Mouse (Mus musculus) ES-E14 (cell line): ENCODE results near the gene Ppp1r26. TPM values are rescaled to one million over a fixed set of nuclear protein-coding genes. Genes with fewer than 3 reads are reported as not detected.
"Not testable (repeated sequence)": the region's sequence is repeated elsewhere in the genome, so short reads cannot be mapped to it uniquely, and the experiment has no call there.

Experiments
- DNase-seq: peaks from one replicate; pipeline ENCODE4 v3.0.0-alpha.2; 2013; ENCODE audit warnings: low read depth, low spot score
- H3K27ac ChIP-seq: 2 replicates; pipeline ENCODE4 v1.5.1; 2012; ENCODE audit warnings: low read depth, mild to moderate bottlenecking, low read length, moderate library complexity, mixed read lengths; ENCODE audit not compliant: poor library complexity, insufficient read depth, severe bottlenecking
- H3K36me3 ChIP-seq: 2 replicates; pipeline ENCODE4 v1.6.1; 2012; ENCODE audit warnings: mild to moderate bottlenecking, low read length, moderate library complexity, mixed read lengths; ENCODE audit not compliant: control insufficient read depth, poor library complexity, insufficient read depth, severe bottlenecking
- H3K4me1 ChIP-seq, 2 experiments: fragments of 150-350 bp in 1 of 2; sonication (generic) in 1 of 2; 2 replicates each; pipeline ENCODE4 v1.6.1; 2012; ENCODE audit warnings: low read length in 2 of 2, mild to moderate bottlenecking in 1 of 2, mixed read lengths in 1 of 2; ENCODE audit not compliant: control insufficient read depth in 2 of 2, insufficient read depth in 2 of 2, poor library complexity in 1 of 2
- H3K4me3 ChIP-seq, 2 experiments: fragments of 150-350 bp in 1 of 2; sonication (generic) in 1 of 2; 2 replicates each; pipeline ENCODE4 v1.5.1; 2012; ENCODE audit warnings: low read length in 2 of 2, low read depth in 1 of 2, mild to moderate bottlenecking in 1 of 2, mixed read lengths in 1 of 2; ENCODE audit not compliant: insufficient read depth in 1 of 2, poor library complexity in 1 of 2, severe bottlenecking in 1 of 2
- H3K9ac ChIP-seq: 2 replicates; pipeline ENCODE4 v1.6.1; 2012; ENCODE audit warnings: low read depth, mild to moderate bottlenecking, low read length, mixed read lengths; ENCODE audit not compliant: poor library complexity, insufficient read depth, severe bottlenecking
- H3K9me3 ChIP-seq: fragments of 150-350 bp; sonication (generic); 2 replicates; pipeline ENCODE4 v1.6.1; 2012; ENCODE audit warnings: low read depth, mild to moderate bottlenecking, low read length; ENCODE audit not compliant: control insufficient read depth, insufficient read depth
- CHD2 ChIP-seq: IDR thresholded peaks from 2 replicates; pipeline ENCODE4 v1.6.1; 2014; ENCODE audit warnings: mild to moderate bottlenecking, low read depth, low read length, inconsistent platforms
- HCFC1 ChIP-seq: IDR thresholded peaks from 2 replicates; pipeline ENCODE4 v1.6.1; 2012; ENCODE audit warnings: low read length, inconsistent platforms, borderline replicate concordance; ENCODE audit not compliant: insufficient read depth
- MAFK ChIP-seq: IDR thresholded peaks from 2 replicates; pipeline ENCODE4 v1.6.1; 2014; ENCODE audit warnings: mild to moderate bottlenecking, low read depth, low read length, inconsistent platforms; ENCODE audit not compliant: insufficient read depth
- ZC3H11A ChIP-seq: IDR thresholded peaks from 2 replicates; pipeline ENCODE4 v1.6.1; 2012; ENCODE audit warnings: low read depth, mild to moderate bottlenecking, inconsistent platforms, low read length, borderline replicate concordance
- ZNF384 ChIP-seq: IDR thresholded peaks from 2 replicates; pipeline ENCODE4 v1.6.1; 2012; ENCODE audit warnings: low read depth, low read length, inconsistent platforms
- in situ Hi-C, 2 experiments: fragments of 600-800 bp; cut with MboI; formaldehyde crosslinking; loops; one replicate each; pipeline ENCODE4 v1.15.1; 2025; ENCODE audit warnings: low sequenced_read_pairs in 2 of 2, inconsistent platforms in 1 of 2; ENCODE audit not compliant: unreplicated experiment in 2 of 2
- total RNA-seq: library from RNA; depleted of rRNA; stranded (reverse); fragments of 300-350 nt; gene quantifications from 2 replicates; pipeline ENCODE4 v1.2.3, GENCODE M21; 2012

The Ppp1r26 gene
- total RNA-seq, 1 experiment, result 2.5 TPM

DNA sequence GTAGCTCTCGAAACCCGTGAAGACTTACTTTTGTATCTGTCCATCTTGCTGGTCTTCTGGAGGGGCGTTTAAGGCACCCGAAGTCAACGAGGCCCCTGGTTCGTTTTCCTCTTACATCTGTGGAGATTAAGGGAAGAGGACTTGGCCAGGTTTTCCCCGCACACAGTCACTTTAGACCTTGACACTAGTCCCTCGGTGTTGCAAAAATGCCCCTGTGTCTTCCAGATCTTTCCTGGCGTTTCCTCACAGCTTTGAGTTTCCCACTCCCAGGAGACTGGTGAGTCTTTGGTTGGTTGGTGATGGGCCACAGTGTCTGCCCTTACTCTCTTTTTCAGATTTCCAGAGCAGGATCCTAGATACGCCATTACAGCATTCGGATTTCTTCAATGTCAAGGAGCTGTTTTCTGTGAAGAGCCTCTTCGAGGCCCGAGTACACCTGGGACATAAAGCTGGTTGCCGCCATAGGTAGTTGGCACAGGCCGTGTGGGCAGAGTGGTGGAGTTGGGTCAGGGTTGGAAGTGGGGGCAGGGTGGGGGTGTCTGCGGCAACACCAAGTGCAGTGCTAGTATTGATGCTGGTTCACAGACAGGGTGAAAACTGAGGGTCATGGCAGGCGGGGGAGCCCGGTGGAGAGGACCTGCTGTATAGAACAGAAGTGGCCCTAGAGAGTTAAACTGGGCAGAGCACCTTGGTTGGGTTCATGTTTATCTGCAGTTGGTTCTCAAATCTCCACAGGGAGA lies 22.1 kb downstream of the Ppp1r26 start:
- TF ChIP-seq CHD2, result no peak
- no peak for TF ChIP-seq ZNF384
- no peak for TF ChIP-seq MAFK
- TF ChIP-seq ZC3H11A, result no peak
- no peak for TF ChIP-seq HCFC1
- H3K4me1 ChIP-seq, result peaks cover 4 to 17% of the 10 kb centered on the region in 2 experiments; a peak in 3 of 4 replicates
- peaks cover 17% of the 10 kb centered on the region for H3K36me3 ChIP-seq

DNA sequence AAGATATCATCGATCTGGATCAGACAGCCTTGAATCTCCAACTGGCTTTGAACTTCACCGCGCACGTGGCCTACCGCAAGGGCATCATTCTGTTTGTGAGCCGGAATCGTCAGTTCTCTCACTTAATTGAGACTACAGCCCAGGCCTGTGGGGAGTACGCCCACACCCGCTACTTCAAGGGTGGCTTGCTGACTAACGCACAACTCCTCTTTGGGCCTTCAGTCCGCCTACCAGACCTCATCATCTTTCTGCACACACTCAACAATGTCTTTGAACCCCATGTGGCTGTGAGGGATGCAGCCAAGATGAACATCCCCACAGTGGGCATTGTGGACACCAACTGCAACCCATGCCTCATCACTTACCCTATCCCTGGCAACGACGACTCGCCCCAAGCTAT lies 22.9 kb downstream of the Ppp1r26 start:
- Histone ChIP-seq H3K4me3 (peak overlapping the region in 1 of 2 experiments; percentile 94; a peak in 2 of 4 replicates), H3K36me3 (peaks cover 17% of the 10 kb centered on the region), H3K9me3 (no peaks in the 10 kb centered on the region), H3K9ac (peak overlapping the region; percentile 10; the same call in 1 of the 2 replicates), H3K27ac (no peak overlapping the region), H3K4me1 (peaks cover 2 to 17% of the 10 kb centered on the region in 2 experiments; a peak in 3 of 4 replicates)
- DNase-seq, result no peak
- TF ChIP-seq MAFK (no peak), ZC3H11A (no peak), HCFC1 (no peak), ZNF384 (no peak), CHD2 (no peak)
- in situ Hi-C loops, result no loop called here

More for the DNA sequence above, 22.1 kb downstream of the Ppp1r26 start:
- peak overlapping the region; percentile 94 for H3K4me3 ChIP-seq
- peak overlapping the region; percentile 96 for H3K9ac ChIP-seq
- no peaks in the 10 kb centered on the region for H3K9me3 ChIP-seq
- in situ Hi-C loops, result no loop called here
- DNase-seq, result no peak
- 0 out of 2 replicates have a peak overlapping the region, but pooled peaks have one; percentile 42 for H3K27ac ChIP-seq

DNA sequence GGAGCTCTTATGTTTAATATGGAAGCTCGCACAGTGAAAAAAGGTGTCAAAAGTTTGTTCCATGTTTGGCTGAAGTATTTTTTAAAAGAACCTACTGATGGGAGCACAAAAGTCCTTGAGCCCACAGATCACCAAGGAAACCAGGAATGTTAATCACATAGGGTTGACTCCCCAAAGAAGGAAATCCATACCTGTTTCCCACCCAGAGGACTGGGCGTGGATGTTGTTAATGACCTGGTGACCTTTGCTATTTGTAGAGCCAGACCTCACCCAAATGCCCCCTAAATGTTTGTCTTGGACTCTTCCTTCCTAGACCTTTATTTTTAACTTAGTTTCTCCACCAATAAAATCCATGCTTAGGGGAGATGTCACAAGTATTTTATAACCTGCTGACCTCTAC lies 24.0 kb downstream of the Ppp1r26 start:
- Histone ChIP-seq H3K4me3 (no peak overlapping the region), H3K4me1 (peaks cover 1 to 13% of the 10 kb centered on the region in 2 experiments; a peak in 3 of 4 replicates), H3K27ac (no peak overlapping the region; the same call in 1 of the 2 replicates), H3K9ac (no peak overlapping the region), H3K9me3 (no peaks in the 10 kb centered on the region), H3K36me3 (peaks cover 17% of the 10 kb centered on the region)
- in situ Hi-C loops, result no loop called here
- TF ChIP-seq ZNF384, result no peak
- no peak for TF ChIP-seq ZC3H11A
- TF ChIP-seq MAFK, result no peak
- no peak for TF ChIP-seq HCFC1
- no peak for TF ChIP-seq CHD2
- no peak for DNase-seq

DNA sequence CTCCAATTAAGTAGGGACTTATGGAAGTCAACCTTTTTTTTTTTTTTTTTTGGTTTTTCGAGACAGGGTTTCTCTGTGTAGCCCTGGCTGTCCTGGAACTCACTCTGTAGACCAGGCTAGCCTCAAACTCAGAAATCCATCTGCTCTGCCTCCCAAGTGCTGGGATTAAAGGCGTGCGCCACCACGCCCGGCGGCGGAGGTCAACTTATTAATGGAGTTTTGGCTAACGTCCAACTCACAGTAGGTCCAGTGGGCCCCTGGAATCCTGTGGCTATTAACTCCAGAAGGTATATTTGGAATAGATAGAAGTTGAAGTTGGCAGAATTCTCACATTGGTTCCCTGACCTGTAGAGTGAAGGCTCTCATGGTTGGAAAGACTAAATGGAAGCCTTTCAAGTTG lies 25.4 kb downstream of the Ppp1r26 start:
- H3K27ac ChIP-seq, H3K4me1 ChIP-seq, H3K4me3 ChIP-seq, DNase-seq, H3K9ac ChIP-seq, in situ Hi-C loops, H3K9me3 ChIP-seq: not testable (repeated sequence)
- peaks cover 17% of the 10 kb centered on the region for H3K36me3 ChIP-seq
